Mouse (Mus musculus) limb, embryonic 13.5 days (tissue): ENCODE measurements around the gene Pphln1. TPM values are rescaled to one million over a fixed set of nuclear protein-coding genes. Genes with fewer than 3 reads are reported as not detected.

Experiments used
- ATAC-seq: fragments of 200-750 bp; cut with Nextera tagmentation; 2 replicates; pipeline ENCODE4 v1.8.0; 2017; ENCODE audit warnings: low read depth, moderate number of reproducible peaks, moderate TSS enrichment; ENCODE audit not compliant: low FRiP score
- H3K27ac ChIP-seq: fragments of 300-500 bp; sonication (generic); 2 replicates; pipeline ENCODE4 v1.5.1; 2015; ENCODE audit warnings: inconsistent platforms, mild to moderate bottlenecking, moderate library complexity
- H3K27me3 ChIP-seq: fragments of 300-500 bp; sonication (generic); 2 replicates; pipeline ENCODE4 v1.6.1; 2015; ENCODE audit warnings: mild to moderate bottlenecking, inconsistent platforms
- H3K36me3 ChIP-seq: fragments of 300-500 bp; sonication (generic); 2 replicates; pipeline ENCODE4 v1.6.1; 2015; ENCODE audit warnings: inconsistent platforms, mild to moderate bottlenecking, moderate library complexity
- H3K4me1 ChIP-seq: fragments of 300-500 bp; sonication (generic); 2 replicates; pipeline ENCODE4 v1.6.1; 2015; ENCODE audit warnings: inconsistent platforms
- H3K4me2 ChIP-seq: fragments of 300-500 bp; sonication (generic); replicated peaks from 2 replicates; pipeline ENCODE4 v1.6.1; 2015; ENCODE audit warnings: inconsistent platforms, mild to moderate bottlenecking, moderate library complexity
- H3K4me3 ChIP-seq: fragments of 300-500 bp; sonication (generic); 2 replicates; pipeline ENCODE4 v1.5.1; 2015; ENCODE audit warnings: moderate library complexity, mild to moderate bottlenecking, inconsistent platforms
- H3K9ac ChIP-seq: fragments of 300-500 bp; sonication (generic); 2 replicates; pipeline ENCODE4 v1.6.1; 2015; ENCODE audit warnings: mild to moderate bottlenecking, inconsistent platforms
- H3K9me3 ChIP-seq: fragments of 300-500 bp; sonication (generic); 2 replicates; pipeline ENCODE4 v1.6.1; 2016; ENCODE audit warnings: inconsistent platforms
- WGBS: fragments of 180-500 bp; shearing (Covaris S2); methylation state at CpG from one replicate; pipeline ENCODE4 v1.1.7; 2015; 5-methylcytosine and 5-hydroxymethylcytosine counted together
- polyA plus RNA-seq: library from polyadenylated mRNA; unstranded; fragments of >200 nt; fragmentation: Nextera tagmentation; extraction: Ambion mirVana; gene quantifications from 2 replicates; pipeline ENCODE4 v1.2.1, GENCODE M21; 2015

Gene Pphln1
- polyA plus RNA-seq, 1 experiment from 2014 or later = 62.8 TPM

DNA sequence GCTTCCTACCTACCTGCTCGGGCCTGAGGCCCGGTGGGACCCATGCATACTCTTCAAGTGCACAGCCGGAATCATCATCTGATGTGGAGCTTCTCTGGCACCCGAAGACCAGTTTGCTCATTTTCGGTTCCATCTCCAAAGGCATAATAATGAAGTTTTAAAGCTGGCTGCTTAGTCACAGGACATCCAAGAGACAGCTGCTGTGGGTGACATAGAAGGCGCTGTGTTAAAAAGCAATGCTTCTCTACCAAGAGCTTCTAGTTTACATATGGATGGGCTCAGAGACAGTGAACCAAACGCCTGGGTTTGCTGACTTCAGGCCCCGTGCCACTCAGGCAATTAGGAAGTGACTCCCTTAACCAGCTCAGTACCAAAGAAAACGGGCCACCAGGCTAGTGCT, 114.3 kb downstream of the Pphln1 start:
- Histone ChIP-seq H3K9me3 (no peaks in the 10 kb centered on the region), H3K4me3 (no peak overlapping the region), H3K27ac (no peak overlapping the region), H3K36me3 (peaks cover 32% of the 10 kb centered on the region), H3K9ac (0 out of 2 replicates have a peak overlapping the region, but pooled peaks have one; percentile 21), H3K4me1 (peaks cover 59% of the 10 kb centered on the region), H3K27me3 (no peaks in the 10 kb centered on the region), H3K4me2 (no peak overlapping the region)
- 32% methylated on average over 9 of the region's 9 CpGs for WGBS
- no peak for ATAC-seq

DNA sequence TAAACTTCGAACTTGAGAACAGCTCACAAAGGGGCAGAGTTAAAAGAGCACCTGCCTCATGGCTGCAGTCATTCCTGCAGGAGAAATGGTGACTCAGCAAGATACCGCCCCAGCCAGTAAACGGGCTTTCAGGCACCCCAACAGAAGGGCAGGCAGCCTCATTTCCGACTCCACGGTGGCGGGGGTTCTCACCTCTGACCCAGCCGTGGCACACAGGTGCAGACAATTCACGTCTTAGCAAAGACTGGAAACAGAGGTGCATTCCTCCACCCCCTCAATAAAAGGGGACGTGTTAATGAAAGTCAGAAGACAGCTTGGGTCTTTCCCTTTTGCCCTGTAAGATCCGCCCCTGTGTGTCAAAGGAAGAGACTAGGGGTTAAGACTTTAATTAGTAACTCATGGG, 115.8 kb downstream of the Pphln1 start:
- no peak overlapping the region for H3K27ac ChIP-seq
- ATAC-seq = no peak; the same call in 1 of the 2 replicates
- no peak overlapping the region for H3K4me3 ChIP-seq
- H3K4me2 ChIP-seq = peak overlapping the region; percentile 44
- 6% methylated on average over 10 of the region's 10 CpGs for WGBS
- no peak overlapping the region; the same call in 1 of the 2 replicates for H3K9ac ChIP-seq
- H3K9me3 ChIP-seq = no peaks in the 10 kb centered on the region
- no peaks in the 10 kb centered on the region for H3K27me3 ChIP-seq
- peaks cover 72% of the 10 kb centered on the region for H3K4me1 ChIP-seq
- H3K36me3 ChIP-seq = peaks cover 17% of the 10 kb centered on the region

DNA sequence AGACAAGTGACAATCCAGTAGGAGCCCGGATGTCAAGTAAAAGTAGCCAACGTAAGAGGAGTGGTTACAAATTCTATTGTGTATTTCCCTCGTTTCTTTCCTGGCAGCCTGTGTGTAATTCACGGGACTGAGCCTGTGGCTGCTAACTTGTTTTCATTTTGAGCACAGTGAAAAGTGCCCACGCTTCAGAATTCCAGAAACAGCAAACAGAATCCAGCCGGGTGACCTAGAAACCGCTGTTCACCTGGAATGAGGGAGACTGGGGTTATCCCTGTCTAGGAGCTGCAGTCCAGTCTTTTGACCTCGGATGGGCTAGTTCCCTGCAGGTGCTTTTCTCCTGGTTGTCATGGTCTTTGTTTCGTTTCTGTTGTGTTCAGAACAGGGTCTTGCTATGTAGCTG, 117.2 kb downstream of the Pphln1 start:
- peaks cover 9% of the 10 kb centered on the region for H3K36me3 ChIP-seq
- H3K9ac ChIP-seq = no peak overlapping the region
- 51% methylated on average over 9 of the region's 9 CpGs for WGBS
- no peak overlapping the region for H3K27ac ChIP-seq
- no peaks in the 10 kb centered on the region for H3K27me3 ChIP-seq
- ATAC-seq = no peak
- H3K4me2 ChIP-seq = peak overlapping the region; percentile 23
- no peaks in the 10 kb centered on the region for H3K9me3 ChIP-seq
- H3K4me1 ChIP-seq = peaks cover 81% of the 10 kb centered on the region
- no peak overlapping the region for H3K4me3 ChIP-seq

DNA sequence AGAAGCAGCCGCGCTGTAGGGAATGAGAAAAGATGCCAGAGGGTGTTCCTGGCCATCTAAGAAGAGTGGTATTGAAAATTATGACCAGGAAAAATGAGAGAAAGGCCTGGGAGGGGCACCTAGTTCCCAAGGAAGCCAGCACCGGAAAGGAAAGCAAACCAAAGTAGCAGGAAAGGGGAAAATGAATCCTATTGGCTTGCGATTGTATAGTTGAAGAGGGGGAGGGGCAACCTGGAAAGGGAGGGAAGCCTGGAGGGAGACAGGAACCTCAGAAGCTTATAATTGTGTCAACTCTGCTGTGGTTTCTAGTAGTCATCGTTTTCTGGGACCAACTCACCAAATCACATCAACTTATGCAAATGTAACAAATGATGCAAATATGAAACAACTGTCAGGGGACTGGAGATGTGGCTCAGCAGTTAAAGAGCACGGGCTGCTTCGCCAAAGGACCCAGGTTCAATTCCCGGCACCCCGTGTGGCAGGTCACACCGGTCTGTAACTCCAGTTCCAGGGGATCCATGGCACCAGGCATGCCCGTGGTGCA, 118.9 kb downstream of the Pphln1 start:
- Histone ChIP-seq H3K4me2 (peak overlapping the region; percentile 95), H3K27me3 (no peaks in the 10 kb centered on the region; the same call in 1 of the 2 replicates), H3K9me3 (no peaks in the 10 kb centered on the region), H3K27ac (peak overlapping the region; percentile 91; the same call in 1 of the 2 replicates), H3K4me1 (peaks cover 87% of the 10 kb centered on the region), H3K9ac (no peak overlapping the region), H3K36me3 (no peaks in the 10 kb centered on the region), H3K4me3 (peak overlapping the region; percentile 80; the same call in 1 of the 2 replicates)
- no peak for ATAC-seq
- WGBS = 75% methylated on average over 11 of the region's 11 CpGs

DNA sequence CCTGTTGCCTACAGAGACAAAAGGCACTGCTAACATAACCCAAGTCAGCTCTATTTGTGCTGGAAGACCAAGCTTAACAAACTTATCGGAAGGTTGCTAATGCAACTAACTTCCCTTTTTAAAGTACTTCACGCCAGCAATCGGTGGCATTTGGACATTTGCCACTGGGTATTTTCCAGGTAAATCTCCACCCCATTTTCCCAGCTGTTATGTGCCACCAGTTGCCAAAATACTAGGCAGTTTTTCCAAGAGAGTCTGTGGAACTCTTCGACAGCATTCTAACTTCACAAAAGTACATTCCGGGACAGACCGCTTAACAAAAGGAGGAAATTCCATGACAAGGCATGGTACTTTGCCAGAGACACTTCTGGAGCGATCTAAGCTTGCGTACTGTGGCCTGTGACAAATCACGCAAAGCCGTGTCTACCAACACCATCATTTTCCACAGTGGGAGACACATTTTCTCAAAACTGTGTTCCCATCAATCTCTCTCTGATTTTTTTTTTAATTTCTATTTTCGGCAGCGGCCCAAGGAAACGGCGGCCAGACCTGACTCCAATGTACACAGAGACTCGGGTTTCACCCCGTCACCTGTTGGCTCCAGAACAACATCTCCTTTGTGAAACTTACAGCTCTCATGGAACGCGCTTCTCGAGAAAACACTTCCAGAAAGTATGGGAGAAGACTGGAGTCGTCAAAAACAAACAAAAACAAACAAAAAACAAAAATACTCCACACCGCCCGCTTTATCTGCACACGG, 120.2 kb downstream of the Pphln1 start:
- Histone ChIP-seq H3K36me3 (0 out of 2 replicates have a peak, but pooled peaks cover 4% of the 10 kb centered on the region), H3K9ac (peak overlapping the region; percentile 84), H3K9me3 (no peaks in the 10 kb centered on the region), H3K4me2 (peak overlapping the region; percentile 95), H3K27ac (peak overlapping the region; percentile 91), H3K4me3 (peak overlapping the region; percentile 80), H3K4me1 (peaks cover 86% of the 10 kb centered on the region), H3K27me3 (no peaks in the 10 kb centered on the region; the same call in 1 of the 2 replicates)
- ATAC-seq = peak; percentile 41
- WGBS = 5% methylated on average over 23 of the region's 23 CpGs

DNA sequence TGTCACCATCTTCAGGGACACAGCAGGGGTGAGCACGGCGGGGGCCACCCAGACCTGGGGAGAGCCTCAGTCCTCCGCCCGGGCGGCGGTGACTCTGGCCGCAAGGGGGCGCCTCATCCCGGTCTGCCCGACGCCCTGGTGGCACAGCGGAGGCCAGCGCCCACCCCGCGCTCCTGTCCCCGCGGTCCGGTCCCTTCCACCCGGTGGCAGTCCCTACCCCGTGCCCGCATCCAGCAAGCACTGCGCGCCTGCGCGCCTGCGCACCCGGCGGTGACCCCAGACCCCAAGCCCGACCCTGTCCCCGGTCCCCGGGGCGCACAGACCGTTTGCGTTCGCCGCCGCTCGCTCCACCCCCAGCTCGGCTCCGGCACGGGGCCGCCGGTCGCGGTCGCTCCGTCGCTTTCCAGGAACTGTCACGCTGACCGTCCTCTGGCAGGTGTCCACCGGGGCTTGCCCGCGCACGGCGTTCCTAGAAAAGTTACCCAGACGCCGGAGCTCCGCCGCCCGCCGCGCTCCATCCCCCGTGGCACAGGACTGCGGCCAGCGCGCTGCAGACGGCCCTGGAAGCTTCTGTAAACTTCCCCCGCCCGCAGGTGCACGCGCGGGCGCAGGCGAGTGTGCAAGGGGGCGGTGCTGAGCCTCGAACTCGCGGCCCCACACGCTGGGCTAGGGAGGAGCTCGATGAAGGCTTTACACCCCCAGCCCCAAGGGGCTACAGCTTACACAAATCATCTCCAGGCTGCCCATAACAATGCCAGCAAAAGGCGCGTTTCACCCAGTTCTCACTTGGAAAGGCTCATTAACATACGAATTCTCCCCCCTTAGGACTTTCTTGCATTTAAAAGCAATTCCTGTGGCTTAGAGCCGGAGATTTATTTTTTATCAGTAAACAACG, 121.0 kb downstream of the Pphln1 start:
- peak overlapping the region; percentile 80 for H3K4me3 ChIP-seq
- H3K9me3 ChIP-seq = no peaks in the 10 kb centered on the region
- peak overlapping the region; percentile 95 for H3K4me2 ChIP-seq
- H3K27me3 ChIP-seq = no peaks in the 10 kb centered on the region; the same call in 1 of the 2 replicates
- peak overlapping the region; percentile 91 for H3K27ac ChIP-seq
- H3K4me1 ChIP-seq = peaks cover 79% of the 10 kb centered on the region
- peak; percentile 86 for ATAC-seq
- WGBS = under 1% methylated on average over 84 of the region's 85 CpGs
- 0 out of 2 replicates have a peak, but pooled peaks cover 4% of the 10 kb centered on the region for H3K36me3 ChIP-seq
- H3K9ac ChIP-seq = peak overlapping the region; percentile 84

DNA sequence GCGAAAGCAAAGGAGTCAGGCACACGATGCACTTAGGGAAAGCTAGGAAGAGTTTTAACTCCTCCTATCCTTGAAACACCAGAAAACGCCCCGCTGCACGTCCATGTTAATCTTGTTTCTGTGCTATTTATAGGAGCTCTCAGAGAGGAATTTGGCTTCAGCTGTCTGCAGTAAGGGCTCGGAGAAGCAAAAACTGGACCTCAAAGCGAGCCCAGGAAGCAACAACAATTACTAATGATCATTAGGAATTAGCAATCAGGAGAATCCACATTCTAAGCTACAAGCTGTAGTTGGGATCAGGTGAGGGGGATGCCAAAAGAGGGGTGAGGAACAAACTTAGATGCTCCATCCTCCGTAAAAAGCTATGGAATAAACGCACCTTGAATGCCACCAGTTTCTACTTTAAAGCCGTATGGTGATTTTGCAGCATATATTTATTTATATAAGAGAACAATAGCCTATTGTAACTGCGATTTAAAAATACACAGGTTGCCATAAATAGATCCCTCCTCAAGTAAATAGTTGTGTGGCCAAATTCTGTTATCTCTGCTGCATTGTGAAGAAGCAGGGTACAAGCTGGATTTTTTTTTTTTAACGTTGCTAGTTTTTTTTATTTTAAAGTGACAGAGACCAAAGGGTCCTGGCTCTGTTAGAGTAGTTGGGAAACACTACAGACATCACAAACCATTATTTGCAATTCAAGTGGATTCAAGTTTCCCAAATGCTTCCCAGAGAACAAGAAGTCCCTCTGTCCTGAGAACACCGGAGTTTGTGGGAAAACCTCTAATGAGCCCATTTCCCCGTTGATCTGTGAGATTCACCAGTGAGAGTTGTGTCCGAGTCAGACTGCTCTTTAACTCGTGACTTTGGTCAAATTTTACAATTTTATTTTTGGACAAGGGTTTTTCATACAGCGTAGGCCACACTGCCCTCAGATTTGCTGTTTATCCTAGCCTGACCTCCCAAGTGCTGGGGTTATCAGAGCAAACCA, 122.0 kb downstream of the Pphln1 start:
- H3K4me3 ChIP-seq = peak overlapping the region; percentile 80
- peak overlapping the region; percentile 95 for H3K4me2 ChIP-seq
- H3K36me3 ChIP-seq = 0 out of 2 replicates have a peak, but pooled peaks cover 4% of the 10 kb centered on the region
- peak overlapping the region; percentile 84 for H3K9ac ChIP-seq
- no peak for ATAC-seq
- H3K27me3 ChIP-seq = no peaks in the 10 kb centered on the region; the same call in 1 of the 2 replicates
- 8% methylated on average over 17 of the region's 17 CpGs for WGBS
- H3K9me3 ChIP-seq = no peaks in the 10 kb centered on the region
- peaks cover 70% of the 10 kb centered on the region for H3K4me1 ChIP-seq
- H3K27ac ChIP-seq = peak overlapping the region; percentile 91; the same call in 1 of the 2 replicates

DNA sequence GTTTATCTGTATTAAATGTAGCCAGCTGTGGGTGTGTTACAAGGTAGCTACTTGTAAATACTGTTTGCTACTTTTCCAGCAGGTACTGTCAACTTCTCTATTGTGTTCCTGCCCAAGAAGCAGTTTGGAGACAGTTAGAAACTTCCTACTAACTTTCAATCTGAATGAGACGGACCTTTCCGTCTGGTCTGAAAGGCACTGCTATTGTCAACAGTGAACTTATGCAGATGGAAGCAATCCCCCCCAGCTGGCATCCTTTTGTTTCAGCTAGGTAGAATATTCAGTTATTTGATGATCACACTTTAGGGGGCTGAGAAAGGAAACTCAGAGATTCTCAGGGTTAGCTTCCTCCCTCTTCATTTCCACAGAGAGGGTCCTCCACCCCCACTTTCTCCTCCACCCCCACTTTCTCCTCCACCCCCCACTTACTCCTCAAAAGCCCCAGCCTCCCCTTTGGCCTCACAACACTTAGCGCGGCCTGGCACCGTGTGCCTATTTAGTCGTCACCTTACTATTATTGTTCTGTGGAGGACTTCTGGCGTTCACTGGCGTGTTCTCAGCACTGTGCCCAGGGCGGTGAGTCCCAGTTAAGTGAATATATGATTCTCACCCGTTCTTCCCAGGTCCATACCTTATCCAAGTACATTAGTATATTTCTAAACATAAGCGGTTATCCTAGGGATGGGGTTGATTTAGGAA, 123.1 kb downstream of the Pphln1 start:
- no peaks in the 10 kb centered on the region for H3K9me3 ChIP-seq
- H3K4me3 ChIP-seq = no peak overlapping the region
- H3K4me2 ChIP-seq = peak overlapping the region; percentile 95
- H3K9ac ChIP-seq = no peak overlapping the region
- H3K36me3 ChIP-seq = 0 out of 2 replicates have a peak, but pooled peaks cover 4% of the 10 kb centered on the region
- no peaks in the 10 kb centered on the region; the same call in 1 of the 2 replicates for H3K27me3 ChIP-seq
- 50% methylated on average over 11 of the region's 11 CpGs for WGBS
- peaks cover 64% of the 10 kb centered on the region for H3K4me1 ChIP-seq
- no peak overlapping the region for H3K27ac ChIP-seq
- no peak for ATAC-seq

DNA sequence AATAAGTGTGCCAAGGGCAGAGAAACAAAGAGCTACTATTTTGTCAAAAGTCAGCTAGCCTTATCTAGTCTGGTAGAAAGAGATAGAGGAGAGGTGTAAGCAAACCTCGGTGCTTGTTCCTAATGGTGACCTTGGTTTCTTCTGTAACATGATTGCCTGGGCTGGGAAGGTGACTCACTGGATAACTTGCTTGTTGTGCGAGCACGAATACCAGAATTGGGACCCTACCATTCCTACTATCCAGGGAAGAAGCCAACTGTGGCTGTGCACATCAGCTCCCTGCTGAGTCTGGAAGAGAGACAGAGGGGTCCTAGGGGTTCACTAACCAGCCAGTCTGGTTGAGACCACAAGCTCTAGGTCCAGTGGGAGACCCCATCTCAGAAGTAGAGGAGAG, 123.6 kb downstream of the Pphln1 start:
- Histone ChIP-seq H3K27me3 (no peaks in the 10 kb centered on the region; the same call in 1 of the 2 replicates), H3K27ac (no peak overlapping the region), H3K4me2 (no peak overlapping the region), H3K9ac (no peak overlapping the region), H3K4me3 (no peak overlapping the region), H3K9me3 (no peaks in the 10 kb centered on the region), H3K4me1 (peaks cover 64% of the 10 kb centered on the region), H3K36me3 (0 out of 2 replicates have a peak, but pooled peaks cover 4% of the 10 kb centered on the region)
- no peak for ATAC-seq
- 44% methylated on average over 3 of the region's 3 CpGs for WGBS

DNA sequence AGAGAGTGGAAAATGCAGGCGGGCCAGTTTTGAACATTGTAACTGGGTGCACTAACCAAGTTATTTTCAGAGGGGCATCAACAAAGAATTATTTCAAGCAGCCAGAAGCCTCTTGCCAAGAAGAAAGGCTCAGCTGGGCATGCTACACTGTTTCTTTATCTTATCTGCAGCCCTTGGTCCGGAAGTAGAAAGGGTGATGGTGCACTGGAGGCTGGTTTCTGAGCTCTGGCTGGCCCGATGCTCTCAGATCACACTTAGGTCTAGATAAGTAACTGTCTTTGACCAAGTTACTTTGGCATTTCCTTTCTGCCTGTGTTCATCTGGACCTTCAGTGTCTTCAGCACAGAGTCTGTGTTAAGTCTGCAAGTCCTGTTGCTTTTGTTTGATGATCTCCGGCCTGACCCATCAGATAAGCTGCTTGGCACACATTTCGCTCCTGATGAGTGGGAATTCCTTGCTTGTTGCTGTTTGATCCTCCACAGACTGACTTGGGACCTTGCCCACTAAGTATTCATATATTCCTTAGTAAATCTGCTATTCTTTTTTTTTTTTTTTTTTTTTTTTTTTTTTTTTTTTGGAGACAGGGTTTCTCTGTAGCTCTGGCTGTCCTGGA, 127.3 kb downstream of the Pphln1 start:
- H3K9me3 ChIP-seq = no peaks in the 10 kb centered on the region
- no peaks in the 10 kb centered on the region; the same call in 1 of the 2 replicates for H3K27me3 ChIP-seq
- H3K9ac ChIP-seq = no peak overlapping the region
- H3K36me3 ChIP-seq = 0 out of 2 replicates have a peak, but pooled peaks cover 4% of the 10 kb centered on the region
- ATAC-seq = no peak
- peaks cover 48% of the 10 kb centered on the region for H3K4me1 ChIP-seq
- H3K4me3 ChIP-seq = no peak overlapping the region
- WGBS = 90% methylated on average over 5 of the region's 5 CpGs
- no peak overlapping the region for H3K27ac ChIP-seq
- no peak overlapping the region for H3K4me2 ChIP-seq
